Mouse (Mus musculus) hindlimb bud, embryonic 11.5 days (tissue): ENCODE measurements at regions not wholly inside any gene's neighbourhood (a gene's known extent, or its start where the extent isn't known, plus 50 kb on each side); places are given as distances from the start of the nearest gene placed in this dataset.
A peak's percentile ranks its signal among the peaks of the same experiment; 100 is the strongest.
"Not testable (repeated sequence)": the region's sequence is repeated elsewhere in the genome, so short reads cannot be mapped to it uniquely, and the experiment has no call there.

ENCODE experiments used
- DNase-seq: peaks from one replicate; pipeline ENCODE4 v3.0.0-alpha.2; 2012; ENCODE audit warnings: low read depth, low spot score; ENCODE audit errors: extremely low spot score

DNA sequence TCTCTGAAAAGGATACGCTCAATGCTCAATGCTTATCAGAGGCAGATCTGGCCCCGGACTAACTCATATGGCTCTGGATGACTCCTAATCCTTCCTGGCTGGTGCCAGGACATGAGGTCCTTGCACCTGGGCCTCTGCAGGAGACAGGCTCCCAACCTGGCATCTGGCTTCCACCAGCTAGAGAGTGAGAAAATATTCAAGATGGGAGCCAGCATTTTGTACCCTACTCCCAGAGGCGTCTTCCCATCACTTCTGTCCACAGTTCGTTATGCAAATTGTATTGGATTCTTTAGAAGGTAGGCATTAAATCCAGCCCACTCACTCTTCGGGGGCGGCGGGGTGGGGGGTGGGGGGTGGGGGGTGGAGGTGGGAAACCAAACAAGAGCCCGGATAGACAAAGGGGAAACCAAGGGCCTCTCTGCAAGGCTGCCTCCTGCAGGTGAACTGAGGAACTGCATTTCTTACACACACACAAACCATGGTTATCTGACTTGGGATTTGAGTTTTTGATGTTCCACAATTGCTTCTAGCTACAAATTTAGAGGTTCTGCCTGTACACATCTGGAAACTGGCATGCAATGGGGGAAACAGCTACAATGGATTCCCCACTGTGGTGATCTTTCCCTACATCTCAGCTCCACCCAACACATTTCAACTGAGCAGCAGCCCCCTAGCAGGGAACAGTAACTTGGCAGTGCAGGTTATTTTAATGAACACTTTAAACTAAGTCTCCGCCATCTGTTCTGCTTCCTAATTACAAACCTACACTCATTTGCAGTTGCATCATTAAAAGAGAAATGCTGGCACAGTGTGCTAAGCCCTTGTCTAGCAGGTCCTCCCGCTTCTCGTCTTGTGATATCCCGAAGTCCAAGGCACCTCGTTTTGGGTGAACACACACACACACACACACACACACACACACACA, 390.2 kb downstream of the Med10 start:
- DNase-seq, result no peak

DNA sequence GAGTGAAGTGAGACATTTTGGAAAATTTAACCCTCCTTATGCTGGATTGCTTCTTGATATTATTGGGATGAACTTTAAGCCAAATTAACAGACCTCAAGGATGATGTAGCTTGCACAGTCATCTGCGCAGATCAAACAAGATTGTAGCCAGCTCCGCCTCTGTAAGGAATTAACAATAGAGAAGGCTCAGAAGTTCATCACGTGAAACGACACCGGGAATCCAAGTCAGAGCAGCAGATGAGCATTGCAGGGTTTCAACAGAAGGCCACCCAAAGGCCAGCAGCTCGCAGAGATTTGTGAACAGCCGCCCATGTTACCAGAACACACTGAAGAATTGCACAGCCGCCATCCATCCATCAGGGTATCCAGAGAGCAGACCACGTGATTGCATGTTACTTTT, 391.1 kb downstream of the Med10 start:
- no peak for DNase-seq

DNA sequence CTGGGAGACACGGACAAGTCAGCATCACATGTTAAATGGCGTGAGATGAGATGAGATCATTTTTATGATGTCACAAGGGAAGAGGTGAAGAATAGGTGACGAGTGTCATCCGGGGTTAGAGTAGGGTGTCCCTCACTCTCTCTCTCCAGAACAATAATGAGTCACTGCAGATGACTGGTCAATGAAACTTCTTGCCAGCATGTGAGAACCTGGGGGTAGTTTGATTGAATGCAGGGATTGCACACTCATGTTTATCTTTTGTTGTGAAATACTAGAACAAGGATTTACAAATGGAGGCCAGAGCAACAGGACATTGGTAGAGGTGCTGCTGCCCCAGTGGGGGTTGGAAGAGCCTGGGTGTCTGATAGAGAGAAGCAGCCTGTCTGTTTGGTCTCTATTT, 393.7 kb downstream of the Med10 start:
- DNase-seq, result no peak

DNA sequence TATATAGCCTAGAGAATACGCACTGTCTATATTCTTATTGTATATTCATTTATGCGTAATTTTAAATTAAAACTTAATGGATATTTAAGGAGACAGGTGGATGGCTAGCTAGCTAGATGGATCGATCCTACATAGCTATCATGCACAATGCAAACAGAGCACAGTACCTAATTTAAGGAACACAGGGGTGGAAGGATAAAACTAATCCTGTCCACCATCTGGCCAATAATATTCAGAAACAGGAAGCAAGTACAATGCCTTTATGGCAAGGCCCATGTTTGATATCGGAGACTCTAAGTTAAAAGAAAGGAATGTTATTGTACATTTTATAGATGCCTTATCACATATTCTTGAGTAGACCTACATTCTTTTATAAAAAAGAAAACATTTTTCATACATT, 396.4 kb downstream of the Med10 start:
- DNase-seq, result no peak

DNA sequence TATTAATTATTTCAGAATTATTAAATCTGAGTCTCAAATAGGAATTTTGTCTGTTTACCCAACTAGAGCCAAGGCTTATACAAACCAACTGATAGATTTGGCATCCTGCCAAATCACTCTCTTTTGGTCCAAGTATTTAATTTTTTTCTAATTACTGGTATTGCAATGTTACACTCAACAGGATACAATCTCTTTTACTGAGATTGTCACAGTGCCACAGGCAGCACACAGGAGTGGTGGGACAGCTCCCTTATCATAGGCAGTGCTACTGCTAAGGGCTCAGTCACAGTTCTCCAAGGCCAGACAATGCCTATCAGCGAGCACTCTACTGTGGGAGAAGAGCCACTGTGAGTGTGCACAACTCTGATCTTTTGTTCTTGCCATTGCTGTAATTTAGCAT, 396.9 kb downstream of the Med10 start:
- no peak for DNase-seq

DNA sequence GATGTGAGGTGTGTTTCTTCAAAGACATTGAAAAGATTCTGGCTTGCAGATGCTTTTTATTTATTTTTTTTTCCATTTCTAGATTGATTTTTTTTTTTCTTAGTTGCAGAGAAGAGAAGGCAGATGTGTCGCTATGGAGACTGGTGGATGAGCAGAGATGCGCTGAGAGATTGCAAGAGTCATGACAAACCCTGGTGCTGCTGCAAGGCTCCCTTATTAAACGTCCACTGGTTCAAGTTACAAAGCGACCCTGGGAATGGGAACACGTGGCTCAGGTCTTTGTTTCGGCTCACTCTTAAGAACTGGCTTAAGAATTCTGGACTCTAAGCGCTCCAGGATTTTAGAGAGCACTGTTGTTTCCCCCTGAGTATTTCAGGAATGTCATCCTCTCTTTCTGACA, 403.1 kb downstream of the Med10 start:
- no peak for DNase-seq

DNA sequence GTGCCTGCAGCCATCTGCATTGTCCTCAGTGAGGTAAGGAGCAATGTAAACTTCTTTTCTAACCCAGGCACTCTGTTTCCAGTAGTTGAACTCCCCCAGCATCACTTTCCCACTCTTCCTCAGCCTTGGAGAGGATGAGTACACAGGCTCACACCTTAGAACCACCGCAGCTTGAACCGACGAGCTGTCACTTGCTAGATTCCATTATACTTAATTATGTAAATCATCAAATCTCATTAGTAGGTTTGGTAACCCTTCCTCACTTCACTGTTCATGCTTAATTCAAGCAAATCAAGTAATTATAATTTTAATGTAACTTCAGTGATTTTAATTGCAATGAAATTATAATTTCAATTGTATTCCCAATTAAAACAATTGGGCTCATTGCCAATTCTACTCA, 408.0 kb downstream of the Med10 start:
- DNase-seq, result no peak

DNA sequence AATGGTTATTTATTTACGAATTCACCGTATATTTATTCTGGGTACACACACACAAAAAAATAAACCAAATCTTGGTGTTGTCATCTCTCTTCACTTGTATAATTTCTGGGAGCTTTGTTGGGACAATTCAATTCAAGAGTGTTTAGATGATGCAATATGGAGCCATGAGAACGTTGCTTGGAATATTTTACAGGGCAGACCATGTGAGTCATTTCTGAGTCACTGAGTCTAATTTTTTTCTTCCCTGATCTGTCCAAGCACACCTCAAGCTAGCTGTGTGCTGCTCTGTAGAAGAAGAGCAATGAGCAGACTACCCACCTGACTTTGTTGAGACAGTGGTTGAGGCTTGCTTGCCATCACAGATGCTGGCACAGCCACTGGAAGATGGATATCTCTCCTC, 410.8 kb downstream of the Med10 start:
- no peak for DNase-seq

DNA sequence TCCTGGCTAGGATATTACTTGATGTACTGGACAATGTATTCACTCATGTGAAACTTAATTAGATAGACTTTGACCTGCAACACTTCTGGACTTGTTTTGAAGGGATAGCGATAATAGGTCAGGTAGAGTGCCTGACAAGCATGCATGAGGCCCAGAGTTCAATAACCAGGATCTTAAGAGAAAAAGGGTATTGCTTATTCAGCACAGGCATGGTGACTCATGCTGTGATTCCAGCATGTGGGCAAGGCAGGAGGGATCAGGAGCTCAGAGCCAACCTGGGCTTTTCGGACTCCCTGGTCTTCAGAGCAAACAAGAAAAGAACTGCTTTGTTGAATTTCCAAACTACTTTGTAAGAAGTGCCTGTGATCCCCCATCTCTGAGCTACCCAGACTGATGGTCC, 411.4 kb downstream of the Med10 start:
- DNase-seq, result no peak

DNA sequence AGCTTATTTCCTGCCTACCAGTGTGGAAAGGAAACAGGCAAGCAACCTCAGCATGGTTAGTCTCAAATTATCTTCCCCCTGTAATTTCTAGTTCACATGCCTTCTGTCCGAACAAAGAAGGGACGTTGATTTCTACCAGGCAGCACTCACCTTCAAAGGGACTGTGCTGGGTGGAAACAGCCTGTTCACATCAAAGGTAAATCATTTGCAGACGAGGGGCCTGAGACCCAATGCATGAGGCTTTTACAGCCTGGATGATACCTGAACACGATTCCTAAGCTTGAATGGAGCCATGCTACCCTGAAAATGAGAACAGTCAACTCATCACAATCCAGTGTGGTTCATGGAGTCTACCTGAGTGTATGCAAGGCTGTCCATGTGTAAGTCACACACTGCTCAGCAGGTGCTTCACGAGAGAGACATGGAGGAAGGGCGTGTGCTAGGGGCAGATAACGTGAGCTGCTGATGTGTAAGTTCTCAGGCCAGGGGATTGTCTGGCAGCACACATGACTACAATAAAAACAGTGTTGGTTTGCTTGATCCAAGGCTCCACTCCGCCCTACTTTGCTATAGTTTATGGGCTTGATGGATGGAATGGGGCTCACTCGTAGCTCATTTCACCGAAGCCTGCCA, 411.9 kb downstream of the Med10 start:
- no peak for DNase-seq

DNA sequence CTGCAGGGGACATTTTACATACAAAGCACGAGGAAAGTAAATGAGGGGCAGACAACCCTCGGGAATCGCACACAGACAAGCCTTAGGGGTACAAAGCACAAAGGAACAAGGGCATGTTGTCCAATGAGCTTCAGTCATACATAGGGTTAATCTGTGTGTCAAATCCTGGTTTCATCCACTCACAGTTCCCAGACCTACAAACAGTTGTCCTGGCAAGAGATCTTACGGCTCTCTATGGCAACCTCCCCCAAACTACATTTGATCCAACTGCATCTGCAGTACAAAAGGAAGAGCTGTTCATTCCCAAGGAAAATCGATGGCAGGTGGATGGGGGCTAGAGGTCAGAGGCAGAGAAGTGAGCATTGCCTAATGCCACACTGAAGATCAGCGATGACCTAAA, 413.9 kb downstream of the Med10 start:
- DNase-seq, result no peak

DNA sequence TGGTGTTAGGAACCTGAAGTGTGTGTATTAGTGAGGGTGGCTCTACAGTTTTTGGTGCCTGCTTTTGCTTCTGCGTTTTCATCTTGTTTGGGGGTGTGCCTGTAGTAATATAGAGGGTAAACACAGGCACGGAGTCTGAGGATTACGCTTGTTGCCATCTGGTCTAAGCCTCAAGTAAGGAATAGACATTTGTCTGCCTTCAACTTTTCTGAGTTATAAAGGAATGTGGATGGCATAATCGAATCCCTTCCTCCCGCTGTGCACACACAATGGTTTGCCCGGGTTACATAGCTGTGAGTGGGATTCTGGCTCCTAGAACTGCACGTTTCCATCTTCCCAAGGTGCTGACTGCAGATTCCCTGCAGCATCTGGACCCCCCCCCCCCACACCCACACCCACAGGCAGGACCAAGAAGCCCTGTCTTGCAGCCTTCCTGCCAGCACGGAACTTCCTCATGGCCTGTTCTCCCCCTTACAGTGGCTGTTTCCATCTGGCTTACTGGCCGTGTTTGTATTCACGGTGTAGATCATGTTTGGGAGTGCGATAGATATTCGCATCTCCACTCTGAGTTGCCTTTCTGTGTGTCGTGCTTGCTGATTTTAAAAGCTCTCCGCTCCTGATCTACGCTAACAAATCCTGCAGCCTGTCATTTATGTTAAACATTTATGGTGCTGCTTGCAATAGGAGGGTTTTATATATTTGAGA, 415.4 kb downstream of the Med10 start:
- DNase-seq, result no peak

DNA sequence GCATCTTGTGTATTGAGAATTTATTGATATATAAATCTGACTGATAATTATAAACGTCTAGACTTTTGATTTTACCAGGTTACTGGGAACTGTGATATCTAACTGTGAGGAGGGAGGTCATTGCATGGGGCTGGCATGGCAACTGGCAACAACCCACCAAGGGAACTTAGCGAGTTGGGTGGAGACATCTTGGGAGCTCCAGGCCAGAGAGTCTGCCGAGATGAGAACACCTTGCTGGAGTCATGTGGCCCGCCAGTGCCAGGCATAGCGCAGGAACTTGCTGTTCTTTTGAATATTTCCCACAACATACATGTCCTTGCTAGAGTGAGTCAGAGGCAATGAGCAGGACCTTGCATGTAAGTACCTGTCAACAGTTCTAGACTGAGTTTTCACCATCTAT, 413.9 kb downstream of the Ice1 start:
- DNase-seq, result no peak

DNA sequence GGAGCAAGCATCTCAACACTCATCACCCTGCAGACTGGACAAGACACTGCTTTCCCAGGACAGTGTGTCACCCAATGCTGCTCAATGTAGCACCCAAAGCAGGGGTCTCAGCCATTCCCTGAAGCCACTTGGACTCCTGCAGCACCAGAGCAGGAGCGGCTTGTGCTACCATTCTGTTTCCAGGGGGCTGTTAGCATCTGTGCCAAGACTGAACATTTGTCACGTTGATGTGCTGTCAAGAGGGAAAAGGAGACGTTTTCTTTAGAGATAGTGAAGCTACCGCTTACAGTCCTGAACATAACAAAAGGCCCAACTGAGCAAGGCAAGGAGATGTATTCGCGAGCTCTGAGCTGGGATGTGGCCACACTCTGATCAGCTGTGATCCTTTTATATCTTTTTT, 410.3 kb downstream of the Ice1 start:
- no peak for DNase-seq

DNA sequence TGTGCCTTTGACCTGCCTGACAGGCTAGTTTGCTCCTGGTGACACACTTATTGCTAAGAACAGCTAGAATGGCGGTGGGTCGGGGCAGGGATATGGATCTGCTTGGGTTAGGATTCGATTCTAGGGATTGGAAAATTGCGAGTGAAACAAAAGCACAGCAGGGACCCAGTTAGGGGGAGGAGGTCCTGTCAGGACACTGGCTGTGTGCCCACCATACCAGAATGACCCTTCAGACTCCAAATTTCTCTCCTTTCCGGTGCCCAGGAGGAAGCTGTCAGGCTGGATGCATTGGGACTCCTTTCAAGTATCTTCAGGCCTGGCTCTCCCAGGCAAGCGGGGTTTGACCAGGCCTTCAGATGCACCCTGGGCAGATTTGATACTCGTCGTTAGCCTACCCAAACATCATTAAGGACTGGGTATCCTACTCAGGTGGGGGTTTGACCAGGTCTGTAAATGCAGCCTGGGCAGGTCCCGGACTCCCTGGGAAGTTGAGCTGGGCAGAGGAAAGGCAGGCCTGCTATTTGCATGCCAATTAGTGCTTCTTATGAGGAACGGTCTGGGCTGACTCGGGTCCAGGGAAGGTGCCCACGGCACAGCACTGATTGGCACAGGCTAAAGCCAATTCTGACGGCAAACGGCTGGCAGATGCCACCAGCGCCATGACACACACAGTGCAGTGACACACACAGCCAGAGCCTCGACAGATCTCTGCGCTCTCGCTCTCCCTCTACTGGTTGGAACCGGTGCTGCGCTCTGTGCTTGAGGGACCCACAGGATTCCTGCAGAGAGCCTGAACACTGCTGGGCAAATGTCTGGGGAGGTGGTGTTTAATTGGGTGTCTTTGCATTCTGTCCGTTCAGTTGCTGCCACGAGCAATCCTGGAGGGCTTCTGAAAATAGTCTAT, 403.3 kb downstream of the Ice1 start:
- DNase-seq, result peak; percentile 35

DNA sequence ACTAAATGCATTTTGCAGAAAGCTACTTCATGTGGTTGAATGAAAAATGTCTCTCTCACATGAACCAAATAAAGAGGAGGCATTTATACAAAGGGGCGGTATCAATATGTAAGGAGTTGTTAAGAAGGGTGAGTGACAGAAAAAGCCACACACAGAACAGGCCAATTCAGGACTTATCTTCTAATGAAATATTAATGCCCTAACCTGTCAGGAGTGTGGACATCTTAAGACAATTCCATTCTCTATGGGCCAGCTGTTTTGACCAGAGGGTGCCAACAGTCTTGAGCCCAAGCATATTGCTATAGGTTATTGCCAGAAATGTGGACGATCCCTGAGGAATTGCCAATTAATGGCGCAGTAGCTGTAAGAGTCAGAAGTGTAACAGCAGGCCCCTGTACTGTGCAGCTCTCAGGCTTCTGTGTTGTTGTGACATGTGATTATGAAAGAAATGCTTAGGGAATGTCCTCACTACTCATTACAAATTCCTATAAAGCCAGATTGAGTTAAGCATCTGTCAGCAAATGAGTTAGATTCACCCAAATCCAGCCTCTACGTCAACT, 393.8 kb downstream of the Ice1 start:
- DNase-seq, result no peak

DNA sequence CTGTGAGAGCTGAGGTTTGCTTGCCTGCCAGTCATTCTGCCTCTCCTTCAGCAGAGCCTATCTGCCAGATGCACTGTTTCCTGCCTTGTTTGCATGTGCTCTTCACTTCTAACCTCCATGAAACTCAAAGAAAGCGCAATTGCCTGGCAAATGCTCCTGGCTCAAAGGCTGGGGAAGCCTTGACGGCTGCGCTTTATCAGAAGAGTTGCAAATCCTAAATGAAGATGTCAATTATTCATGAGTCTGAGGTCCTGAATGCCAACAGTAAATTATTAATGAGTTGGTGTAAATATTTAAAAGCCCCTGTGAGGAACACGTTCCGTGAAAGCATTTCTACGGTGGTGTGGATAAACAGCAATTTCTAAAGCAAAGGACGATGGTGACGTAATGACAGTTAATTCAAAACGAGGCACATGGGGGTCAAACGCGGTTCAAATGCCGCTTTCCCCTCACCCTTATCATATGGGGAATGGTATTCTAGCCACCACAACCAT, 377.4 kb downstream of the Ice1 start:
- no peak for DNase-seq

DNA sequence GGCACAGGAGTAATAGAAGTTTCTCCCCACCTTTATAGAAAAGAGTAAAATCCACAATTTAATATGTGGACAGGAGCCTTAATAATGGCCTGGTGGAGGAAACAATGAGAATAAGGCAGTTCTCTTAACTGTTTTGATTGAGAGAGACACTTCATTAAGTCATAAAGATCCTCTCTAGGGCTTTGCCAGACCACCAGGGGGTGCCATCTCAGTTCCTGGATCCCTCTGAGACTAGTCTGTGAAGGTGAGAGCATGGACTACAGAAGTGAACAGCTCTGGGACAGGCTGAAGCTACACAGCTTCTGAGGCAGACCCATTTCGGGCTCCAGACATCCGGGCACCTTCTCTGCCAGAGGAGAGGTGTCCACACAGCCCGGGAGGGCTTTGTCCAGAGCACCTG, 373.8 kb downstream of the Ice1 start:
- DNase-seq, result no peak

DNA sequence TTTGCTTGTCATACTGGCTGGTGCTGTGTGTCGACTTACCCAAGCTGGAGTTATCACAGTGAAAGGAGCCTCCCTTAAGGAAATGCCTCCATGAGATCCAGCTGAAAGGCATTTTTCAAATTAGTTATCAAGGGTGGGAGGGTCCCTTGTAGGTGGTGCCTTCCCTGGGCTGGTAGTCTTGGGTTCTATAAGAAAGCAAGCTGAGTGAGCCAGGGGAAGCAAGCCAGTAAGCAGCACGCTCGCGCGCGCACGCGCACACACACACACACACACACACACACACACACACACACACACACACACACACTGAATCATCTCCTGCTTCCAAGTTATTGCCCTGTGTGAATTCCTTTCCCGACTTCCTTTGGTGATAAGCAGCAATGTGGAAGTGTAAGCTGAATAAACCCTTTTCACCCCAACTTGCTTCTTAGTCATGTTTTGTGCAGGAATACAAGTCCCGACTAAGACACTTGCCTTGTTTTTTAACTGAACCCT, 360.5 kb downstream of the Ice1 start:
- DNase-seq, result not testable (repeated sequence)
